Mouse (Mus musculus): ENCODE results near the gene Sh3rf3. TPM values are rescaled to one million over a fixed set of nuclear protein-coding genes. Genes with fewer than 3 reads are reported as not detected.

Gene Sh3rf3
- polyA plus RNA-seq, 1 experiment, result 1.2 TPM

- no peaks in the 10 kb centered on the region for H3K36me3 ChIP-seq (ENCODE audit: control insufficient read depth, insufficient read depth, low read length)
- TF ChIP-seq CTCF (IDR thresholded peaks at IDR 0.05; ENCODE audit: control insufficient read depth, insufficient read depth, insufficient replicate concordance, low read depth, low read length), result no peak
- TF ChIP-seq POLR2A (IDR thresholded peaks at IDR 0.05; ENCODE audit: control insufficient read depth, low read depth, low read length), result no peak
- peaks cover 2% of the 10 kb centered on the region for H3K4me1 ChIP-seq (ENCODE audit: control insufficient read depth, insufficient read depth, low read length)
These were observed 304.4 kb downstream of the Sh3rf3 start for GRCm38 (mm10) chr10:59117555-59117954.

GRCm38 (mm10) chr10:59119001-59119400 lies 305.8 kb downstream of the Sh3rf3 start:
- no peak overlapping the region for H3K27ac ChIP-seq (ENCODE audit: control insufficient read depth, insufficient read depth, low read depth, low read length)
- TF ChIP-seq POLR2A (IDR thresholded peaks at IDR 0.05; ENCODE audit: control insufficient read depth, low read depth, low read length) (no peak), CTCF (IDR thresholded peaks at IDR 0.05; ENCODE audit: control insufficient read depth, insufficient read depth, insufficient replicate concordance, low read depth, low read length) (no peak)
- H3K4me3 ChIP-seq (ENCODE audit: control insufficient read depth, low read depth, low read length), result no peak overlapping the region
- no peaks in the 10 kb centered on the region for H3K27me3 ChIP-seq (ENCODE audit: control insufficient read depth, insufficient read depth, low read length)
- no peaks in the 10 kb centered on the region for H3K36me3 ChIP-seq (ENCODE audit: control insufficient read depth, insufficient read depth, low read length)
- peaks cover 2% of the 10 kb centered on the region for H3K4me1 ChIP-seq (ENCODE audit: control insufficient read depth, insufficient read depth, low read length)

More at GRCm38 (mm10) chr10:59117555-59117954, 304.4 kb downstream of the Sh3rf3 start:
- H3K4me3 ChIP-seq (ENCODE audit: control insufficient read depth, low read depth, low read length), result no peak overlapping the region
- no peaks in the 10 kb centered on the region for H3K27me3 ChIP-seq (ENCODE audit: control insufficient read depth, insufficient read depth, low read length)
- no peak overlapping the region for H3K27ac ChIP-seq (ENCODE audit: control insufficient read depth, insufficient read depth, low read depth, low read length)

GRCm38 (mm10) chr10:59119811-59120210 lies 306.7 kb downstream of the Sh3rf3 start:
- H3K36me3 ChIP-seq (ENCODE audit: control insufficient read depth, insufficient read depth, low read length), result no peaks in the 10 kb centered on the region
- H3K4me1 ChIP-seq (ENCODE audit: control insufficient read depth, insufficient read depth, low read length), result no peaks in the 10 kb centered on the region; the same call in none of the 2 replicates
- no peak for TF ChIP-seq CTCF (IDR thresholded peaks at IDR 0.05; ENCODE audit: control insufficient read depth, insufficient read depth, insufficient replicate concordance, low read depth, low read length)
- TF ChIP-seq POLR2A (IDR thresholded peaks at IDR 0.05; ENCODE audit: control insufficient read depth, low read depth, low read length), result no peak
- no peak overlapping the region for H3K4me3 ChIP-seq (ENCODE audit: control insufficient read depth, low read depth, low read length)
- no peak overlapping the region for H3K27ac ChIP-seq (ENCODE audit: control insufficient read depth, insufficient read depth, low read depth, low read length)
- no peaks in the 10 kb centered on the region for H3K27me3 ChIP-seq (ENCODE audit: control insufficient read depth, insufficient read depth, low read length)

- no peak overlapping the region for H3K27ac ChIP-seq (ENCODE audit: control insufficient read depth, insufficient read depth, low read depth, low read length)
- no peak overlapping the region for H3K4me3 ChIP-seq (ENCODE audit: control insufficient read depth, low read depth, low read length)
- no peaks in the 10 kb centered on the region for H3K27me3 ChIP-seq (ENCODE audit: control insufficient read depth, insufficient read depth, low read length)
- H3K36me3 ChIP-seq (ENCODE audit: control insufficient read depth, insufficient read depth, low read length), result no peaks in the 10 kb centered on the region
- no peaks in the 10 kb centered on the region for H3K4me1 ChIP-seq (ENCODE audit: control insufficient read depth, insufficient read depth, low read length)
- TF ChIP-seq CTCF (IDR thresholded peaks at IDR 0.05; ENCODE audit: control insufficient read depth, insufficient read depth, insufficient replicate concordance, low read depth, low read length) (no peak), POLR2A (IDR thresholded peaks at IDR 0.05; ENCODE audit: control insufficient read depth, low read depth, low read length) (no peak)
These were observed 312.3 kb downstream of the Sh3rf3 start for GRCm38 (mm10) chr10:59125497-59125896.

GRCm38 (mm10) chr10:59127637-59128036 lies 314.5 kb downstream of the Sh3rf3 start:
- Histone ChIP-seq H3K4me3 (ENCODE audit: control insufficient read depth, low read depth, low read length) (no peak overlapping the region), H3K36me3 (ENCODE audit: control insufficient read depth, insufficient read depth, low read length) (no peaks in the 10 kb centered on the region), H3K4me1 (ENCODE audit: control insufficient read depth, insufficient read depth, low read length) (no peaks in the 10 kb centered on the region), H3K27ac (ENCODE audit: control insufficient read depth, insufficient read depth, low read depth, low read length) (no peak overlapping the region), H3K27me3 (ENCODE audit: control insufficient read depth, insufficient read depth, low read length) (no peaks in the 10 kb centered on the region)
- TF ChIP-seq CTCF (IDR thresholded peaks at IDR 0.05; ENCODE audit: control insufficient read depth, insufficient read depth, insufficient replicate concordance, low read depth, low read length) (no peak), POLR2A (IDR thresholded peaks at IDR 0.05; ENCODE audit: control insufficient read depth, low read depth, low read length) (no peak)

- H3K27me3 ChIP-seq (ENCODE audit: control insufficient read depth, insufficient read depth, low read length), result no peaks in the 10 kb centered on the region
- no peak overlapping the region for H3K27ac ChIP-seq (ENCODE audit: control insufficient read depth, insufficient read depth, low read depth, low read length)
- TF ChIP-seq POLR2A (IDR thresholded peaks at IDR 0.05; ENCODE audit: control insufficient read depth, low read depth, low read length) (no peak), CTCF (IDR thresholded peaks at IDR 0.05; ENCODE audit: control insufficient read depth, insufficient read depth, insufficient replicate concordance, low read depth, low read length) (no peak)
- H3K4me3 ChIP-seq (ENCODE audit: control insufficient read depth, low read depth, low read length), result no peak overlapping the region
- no peaks in the 10 kb centered on the region for H3K4me1 ChIP-seq (ENCODE audit: control insufficient read depth, insufficient read depth, low read length)
- no peaks in the 10 kb centered on the region for H3K36me3 ChIP-seq (ENCODE audit: control insufficient read depth, insufficient read depth, low read length)
These were observed 318.9 kb downstream of the Sh3rf3 start for GRCm38 (mm10) chr10:59131926-59132628.

- Histone ChIP-seq H3K4me1 (ENCODE audit: control insufficient read depth, insufficient read depth, low read length) (no peaks in the 10 kb centered on the region), H3K4me3 (ENCODE audit: control insufficient read depth, low read depth, low read length) (no peak overlapping the region), H3K27ac (ENCODE audit: control insufficient read depth, insufficient read depth, low read depth, low read length) (no peak overlapping the region), H3K27me3 (ENCODE audit: control insufficient read depth, insufficient read depth, low read length) (no peaks in the 10 kb centered on the region), H3K36me3 (ENCODE audit: control insufficient read depth, insufficient read depth, low read length) (no peaks in the 10 kb centered on the region)
- TF ChIP-seq POLR2A (IDR thresholded peaks at IDR 0.05; ENCODE audit: control insufficient read depth, low read depth, low read length) (no peak), CTCF (IDR thresholded peaks at IDR 0.05; ENCODE audit: control insufficient read depth, insufficient read depth, insufficient replicate concordance, low read depth, low read length) (no peak)
These were observed 320.4 kb downstream of the Sh3rf3 start for GRCm38 (mm10) chr10:59133478-59134009.
